Mouse (Mus musculus): ENCODE data around the gene Taf5. TPM values are rescaled to one million over a fixed set of nuclear protein-coding genes. Genes with fewer than 3 reads are reported as not detected.

Taf5 gene
- 4.6 and 7.9 TPM in 2 replicates for polyA plus RNA-seq (2012; ENCODE audit: insufficient read depth, low replicate concordance)

DNA sequence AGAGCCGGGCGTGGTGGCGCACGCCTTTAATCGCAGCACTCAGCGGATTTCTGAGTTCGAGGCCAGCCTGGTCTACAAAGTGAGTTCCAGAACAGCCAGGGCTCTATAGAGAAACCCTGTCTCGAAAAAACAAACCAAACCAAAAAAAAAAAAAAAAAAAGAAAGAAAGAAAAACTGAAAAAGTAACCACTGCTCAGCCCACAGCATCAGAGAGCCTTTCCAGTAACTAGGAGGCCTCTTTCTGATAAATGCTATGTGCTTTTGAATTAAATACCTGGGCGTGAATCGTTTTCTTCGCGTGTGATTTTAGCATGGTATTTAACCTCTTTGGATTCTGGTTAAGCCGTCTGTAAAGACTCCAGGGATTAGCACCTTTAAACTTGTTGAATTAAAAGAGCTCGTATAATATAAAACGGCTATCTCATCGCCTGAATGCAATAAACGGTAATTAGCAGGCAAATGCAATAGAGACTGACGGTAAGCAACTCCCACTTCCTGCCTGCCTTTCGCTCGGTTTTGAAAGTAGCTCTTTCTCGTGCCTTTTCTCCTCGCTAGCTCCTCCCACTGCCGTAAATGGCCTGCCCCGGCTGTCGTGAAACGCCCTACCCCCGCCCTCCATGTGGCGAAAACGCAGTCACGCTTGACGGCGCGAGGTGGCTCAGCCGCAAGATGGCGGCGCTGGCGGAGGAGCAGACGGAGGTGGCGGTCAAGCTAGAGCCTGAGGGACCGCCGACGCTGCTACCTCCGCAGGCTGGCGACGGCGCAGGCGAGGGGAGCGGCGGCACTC lies at the start of gene Taf5:
TSS of gene Taf5 (plus strand) at position 651 of the 787 bp plus-strand sequence.
- Histone ChIP-seq H3K36me3 (replicated peaks; ENCODE audit: low read length) (peaks cover 22% of the 10 kb centered on the region), H3K4me1 (peaks cover 28% of the 10 kb centered on the region), H3K27me3 (replicated peaks) (no peaks in the 10 kb centered on the region), H3K9me3 (no peaks in the 10 kb centered on the region), H3K4me3 (replicated peaks) (peak within 1 kb of the TSS; percentile 97)
- TF ChIP-seq GATA1 (IDR thresholded peaks at IDR 0.05; ENCODE audit: borderline replicate concordance, low read length), result no peak
- TF ChIP-seq FLI1 (IDR thresholded peaks at IDR 0.05; ENCODE audit: low read length), result 0 out of 2 replicates have a peak, but pooled peaks have one; percentile 30

DNA sequence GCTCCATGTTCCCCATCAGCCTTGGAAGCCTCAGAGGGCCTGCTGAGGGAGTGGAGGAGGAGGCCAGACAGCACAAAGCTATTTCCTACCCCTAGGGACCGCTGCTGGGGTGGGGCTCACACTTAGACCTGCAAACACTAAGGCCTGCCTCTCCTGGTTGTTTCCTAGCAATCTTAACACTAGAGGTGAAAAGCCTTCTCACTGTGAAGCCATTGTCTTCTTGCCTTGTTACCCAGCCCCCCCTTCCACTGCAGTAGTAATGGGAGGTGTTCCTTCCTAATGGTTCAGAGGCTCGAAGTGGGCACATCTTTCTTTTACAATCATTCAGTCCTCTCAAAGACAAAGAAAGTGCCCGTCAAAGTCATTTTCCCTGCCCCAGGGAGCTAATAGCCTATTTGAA lies 49.7 kb upstream of the Taf5 start:
- H3K36me3 ChIP-seq (replicated peaks; ENCODE audit: low read length), result no peaks in the 10 kb centered on the region
- peaks cover 10% of the 10 kb centered on the region; the same call in 1 of the 2 replicates for H3K9me3 ChIP-seq
- TF ChIP-seq GATA1 (IDR thresholded peaks at IDR 0.05; ENCODE audit: borderline replicate concordance, low read length) (no peak), FLI1 (IDR thresholded peaks at IDR 0.05; ENCODE audit: low read length) (no peak)
- H3K4me1 ChIP-seq, result peaks cover 17% of the 10 kb centered on the region
- peaks cover 76% of the 10 kb centered on the region for H3K27me3 ChIP-seq (replicated peaks)
- no peak overlapping the region for H3K4me3 ChIP-seq (replicated peaks)

DNA sequence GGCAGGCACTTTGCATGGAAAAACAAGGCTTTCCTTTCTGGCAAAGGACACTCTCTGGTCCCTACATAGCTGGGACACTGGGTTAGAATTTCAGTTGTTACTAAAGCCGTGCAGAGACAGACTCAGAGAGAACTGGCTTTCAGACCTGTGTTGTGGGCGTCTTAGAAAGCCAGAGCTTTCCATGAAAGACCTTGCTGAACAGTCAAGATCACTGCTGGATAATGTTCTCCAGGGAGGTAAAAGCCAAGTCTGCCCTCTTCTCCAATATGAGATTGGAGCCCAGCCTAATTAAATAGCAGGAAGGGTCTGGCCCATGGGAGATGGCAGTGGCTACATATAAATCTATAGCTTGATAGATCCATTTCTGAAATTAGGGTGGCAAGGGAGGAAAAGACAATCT lies 49.2 kb upstream of the Taf5 start:
- H3K4me3 ChIP-seq (replicated peaks), result no peak overlapping the region
- H3K4me1 ChIP-seq, result peaks cover 17% of the 10 kb centered on the region

GRCm38 (mm10) chr19:47019326-47019725 lies 48.2 kb upstream of the Taf5 start:
- Histone ChIP-seq H3K4me1 (peaks cover 15% of the 10 kb centered on the region), H3K4me3 (replicated peaks) (no peak overlapping the region), H3K9me3 (peaks cover 4% of the 10 kb centered on the region; the same call in 1 of the 2 replicates), H3K27me3 (replicated peaks) (peaks cover 74% of the 10 kb centered on the region), H3K36me3 (replicated peaks; ENCODE audit: low read length) (no peaks in the 10 kb centered on the region)
- TF ChIP-seq FLI1 (IDR thresholded peaks at IDR 0.05; ENCODE audit: low read length), result no peak

More for the DNA sequence above, 49.2 kb upstream of the Taf5 start:
- TF ChIP-seq FLI1 (IDR thresholded peaks at IDR 0.05; ENCODE audit: low read length), result no peak
- Histone ChIP-seq H3K9me3 (peaks cover 5% of the 10 kb centered on the region; the same call in 1 of the 2 replicates), H3K27me3 (replicated peaks) (peaks cover 76% of the 10 kb centered on the region), H3K36me3 (replicated peaks; ENCODE audit: low read length) (no peaks in the 10 kb centered on the region)

GRCm38 (mm10) chr19:47022709-47023108 lies 44.8 kb upstream of the Taf5 start:
- no peaks in the 10 kb centered on the region for H3K4me1 ChIP-seq
- H3K4me3 ChIP-seq (replicated peaks), result no peak overlapping the region
- H3K27me3 ChIP-seq (replicated peaks), result peaks cover 57% of the 10 kb centered on the region
- peaks cover 4% of the 10 kb centered on the region for H3K9me3 ChIP-seq
- TF ChIP-seq GATA1 (IDR thresholded peaks at IDR 0.05; ENCODE audit: borderline replicate concordance, low read length) (no peak), FLI1 (IDR thresholded peaks at IDR 0.05; ENCODE audit: low read length) (no peak)
- H3K36me3 ChIP-seq (replicated peaks; ENCODE audit: low read length), result no peaks in the 10 kb centered on the region

GRCm38 (mm10) chr19:47023546-47023945 lies 44.0 kb upstream of the Taf5 start:
- no peak for TF ChIP-seq FLI1 (IDR thresholded peaks at IDR 0.05; ENCODE audit: low read length)
- no peak for TF ChIP-seq GATA1 (IDR thresholded peaks at IDR 0.05; ENCODE audit: borderline replicate concordance, low read length)
- H3K9me3 ChIP-seq, result peaks cover 4% of the 10 kb centered on the region
- peaks cover 50% of the 10 kb centered on the region for H3K27me3 ChIP-seq (replicated peaks)

DNA sequence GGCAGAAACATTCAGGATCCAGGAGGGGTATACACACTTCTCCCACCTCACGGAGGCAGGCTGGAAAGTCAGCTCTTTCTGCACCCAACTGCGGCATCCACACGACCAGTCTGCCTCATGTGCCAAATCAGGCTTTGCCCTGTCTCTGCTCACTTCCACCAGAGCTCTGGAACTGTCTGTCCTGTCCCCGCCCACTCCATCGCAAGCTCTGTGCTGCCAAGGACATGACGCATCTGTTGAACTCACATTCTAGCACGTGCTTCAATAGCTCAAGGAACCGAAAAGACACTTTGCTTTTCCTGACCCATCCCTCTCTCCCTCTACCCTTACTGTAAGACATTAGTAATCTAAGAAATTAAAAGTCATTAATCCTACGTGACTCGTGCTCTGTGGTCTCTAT lies 42.6 kb upstream of the Taf5 start:
- TF ChIP-seq GATA1 (IDR thresholded peaks at IDR 0.05; ENCODE audit: borderline replicate concordance, low read length) (no peak), FLI1 (IDR thresholded peaks at IDR 0.05; ENCODE audit: low read length) (no peak)
- no peaks in the 10 kb centered on the region for H3K4me1 ChIP-seq
- no peak overlapping the region for H3K4me3 ChIP-seq (replicated peaks)
- peaks cover 38% of the 10 kb centered on the region for H3K27me3 ChIP-seq (replicated peaks)
- peaks cover 4% of the 10 kb centered on the region for H3K9me3 ChIP-seq
- H3K36me3 ChIP-seq (replicated peaks; ENCODE audit: low read length), result no peaks in the 10 kb centered on the region

More at GRCm38 (mm10) chr19:47023546-47023945, 44.0 kb upstream of the Taf5 start:
- H3K4me1 ChIP-seq, result no peaks in the 10 kb centered on the region
- H3K36me3 ChIP-seq (replicated peaks; ENCODE audit: low read length), result no peaks in the 10 kb centered on the region
- H3K4me3 ChIP-seq (replicated peaks), result no peak overlapping the region

DNA sequence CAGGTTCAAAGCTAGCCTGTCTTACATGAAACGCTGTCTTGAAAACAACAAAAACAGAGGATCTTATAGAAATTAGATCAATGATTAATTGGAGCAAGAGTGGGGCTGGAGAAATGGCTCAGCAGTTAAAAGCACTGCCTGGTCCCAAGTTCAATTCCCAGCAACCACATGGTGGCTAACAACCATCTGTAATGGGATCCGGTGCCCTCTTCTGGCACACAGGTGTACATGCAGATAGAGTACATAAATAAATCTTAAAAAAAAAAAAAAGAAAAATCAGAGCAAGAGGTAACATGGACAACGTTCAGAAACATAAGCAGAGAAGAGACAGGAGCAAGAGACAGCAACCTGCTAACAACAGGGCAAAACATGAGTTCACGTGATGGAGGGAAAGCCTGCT lies 41.0 kb upstream of the Taf5 start:
- peaks cover 4% of the 10 kb centered on the region for H3K9me3 ChIP-seq
- no peak for TF ChIP-seq FLI1 (IDR thresholded peaks at IDR 0.05; ENCODE audit: low read length)
- no peak for TF ChIP-seq GATA1 (IDR thresholded peaks at IDR 0.05; ENCODE audit: borderline replicate concordance, low read length)
- H3K4me3 ChIP-seq (replicated peaks), result no peak overlapping the region
- no peaks in the 10 kb centered on the region for H3K4me1 ChIP-seq
- H3K36me3 ChIP-seq (replicated peaks; ENCODE audit: low read length), result no peaks in the 10 kb centered on the region
- peaks cover 35% of the 10 kb centered on the region for H3K27me3 ChIP-seq (replicated peaks)

DNA sequence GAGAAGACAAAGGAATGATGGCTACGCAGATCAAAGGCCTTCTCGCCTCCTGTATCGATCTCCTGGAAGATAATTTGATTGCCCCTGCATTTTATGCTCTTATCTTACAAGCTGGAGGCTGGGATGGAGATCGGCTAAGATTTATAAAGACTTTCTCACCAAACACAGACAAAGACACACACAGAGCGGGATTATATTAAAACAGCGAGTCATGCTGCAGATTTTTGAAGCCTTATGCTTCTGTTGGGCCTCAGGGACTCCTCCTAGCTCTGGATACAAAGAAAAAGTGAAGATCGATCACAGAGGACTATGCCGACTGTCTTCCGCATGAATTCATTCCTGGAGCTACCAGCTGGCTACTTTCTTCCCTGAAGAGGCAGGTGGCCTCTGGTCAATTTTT lies 37.8 kb upstream of the Taf5 start:
- Histone ChIP-seq H3K36me3 (replicated peaks; ENCODE audit: low read length) (peaks cover 19% of the 10 kb centered on the region), H3K4me3 (replicated peaks) (no peak overlapping the region), H3K27me3 (replicated peaks) (peaks cover 14% of the 10 kb centered on the region), H3K9me3 (peaks cover 4% of the 10 kb centered on the region), H3K4me1 (peaks cover 1% of the 10 kb centered on the region)
- TF ChIP-seq GATA1 (IDR thresholded peaks at IDR 0.05; ENCODE audit: borderline replicate concordance, low read length), result no peak
- no peak for TF ChIP-seq FLI1 (IDR thresholded peaks at IDR 0.05; ENCODE audit: low read length)

DNA sequence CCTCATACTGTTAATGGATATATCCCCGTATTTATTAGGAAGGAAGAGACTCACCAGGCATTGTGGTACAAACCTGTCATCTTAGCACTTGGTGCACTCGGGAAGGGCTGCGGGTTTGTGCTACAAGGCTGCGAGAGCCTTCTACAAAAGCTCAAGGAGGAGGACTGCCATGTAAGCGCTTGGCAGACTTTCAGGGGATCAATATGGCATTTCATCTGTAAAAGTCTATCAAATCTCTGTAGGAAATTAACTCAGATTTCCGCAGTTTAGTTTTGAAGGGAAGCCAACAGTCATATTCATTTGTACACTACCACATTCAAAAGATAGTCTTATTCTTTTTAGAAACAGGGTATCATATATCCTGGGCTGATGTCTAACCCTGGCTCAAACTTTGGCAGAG lies 35.8 kb upstream of the Taf5 start:
- TF ChIP-seq FLI1 (IDR thresholded peaks at IDR 0.05; ENCODE audit: low read length) (no peak), GATA1 (IDR thresholded peaks at IDR 0.05; ENCODE audit: borderline replicate concordance, low read length) (no peak)
- peaks cover 28% of the 10 kb centered on the region for H3K36me3 ChIP-seq (replicated peaks; ENCODE audit: low read length)
- H3K4me1 ChIP-seq, result peaks cover 9% of the 10 kb centered on the region
- peaks cover 7% of the 10 kb centered on the region for H3K27me3 ChIP-seq (replicated peaks)
- H3K9me3 ChIP-seq, result no peaks in the 10 kb centered on the region
- no peak overlapping the region for H3K4me3 ChIP-seq (replicated peaks)
